Mouse (Mus musculus): ENCODE measurements around the gene Pgpep1l.

Pgpep1l gene

DNA sequence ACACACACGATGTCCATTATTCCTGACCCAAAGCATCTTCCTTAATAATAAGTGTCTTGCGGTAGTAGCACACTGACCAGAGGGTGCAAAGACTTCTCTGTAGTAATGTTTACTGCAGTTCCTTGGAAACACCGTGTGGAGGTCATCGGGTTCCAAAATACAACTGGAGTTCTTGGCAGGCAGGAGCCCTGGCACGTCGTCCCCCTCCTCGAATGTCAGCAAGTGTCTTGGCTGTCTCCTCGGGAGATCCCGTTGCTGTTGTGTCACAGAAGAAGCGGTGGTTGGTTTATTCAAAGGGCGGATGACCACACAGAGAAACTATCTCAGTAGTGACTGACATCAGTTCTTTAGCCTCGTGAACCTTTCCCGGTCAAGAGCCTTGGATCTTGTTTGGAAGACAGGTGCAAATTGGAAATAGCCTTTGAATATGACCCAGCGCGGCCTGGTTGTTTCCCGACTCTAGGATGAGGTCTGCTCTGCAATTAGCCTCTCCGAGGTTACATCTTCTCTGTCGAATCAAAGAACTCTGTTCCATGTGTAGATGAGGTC, 48.4 kb downstream of the Pgpep1l start:
- no peak for DNase-seq (ENCODE audit: low spot score in 2 of 2)

DNA sequence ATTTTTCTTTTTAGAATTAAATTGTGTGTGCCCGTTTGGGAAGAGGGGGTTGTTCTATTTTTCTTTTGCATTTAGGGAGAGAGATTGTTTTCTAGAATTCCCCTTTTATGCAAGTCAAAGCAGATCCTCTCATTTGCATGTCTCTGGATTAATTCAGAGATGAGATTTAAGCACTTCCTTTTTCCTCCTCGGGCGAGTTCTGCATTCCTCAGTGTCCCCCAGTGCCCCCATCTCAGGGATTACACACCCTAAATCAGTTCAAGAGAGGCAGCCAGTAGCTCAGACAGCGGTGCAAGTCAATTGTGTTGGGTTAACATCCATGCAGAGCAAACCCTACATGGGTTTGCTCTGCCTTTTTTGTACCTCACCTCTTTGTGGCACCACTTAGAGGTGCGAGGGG, 50.2 kb downstream of the Pgpep1l start:
- no peak for DNase-seq (ENCODE audit: low spot score in 2 of 2)

DNA sequence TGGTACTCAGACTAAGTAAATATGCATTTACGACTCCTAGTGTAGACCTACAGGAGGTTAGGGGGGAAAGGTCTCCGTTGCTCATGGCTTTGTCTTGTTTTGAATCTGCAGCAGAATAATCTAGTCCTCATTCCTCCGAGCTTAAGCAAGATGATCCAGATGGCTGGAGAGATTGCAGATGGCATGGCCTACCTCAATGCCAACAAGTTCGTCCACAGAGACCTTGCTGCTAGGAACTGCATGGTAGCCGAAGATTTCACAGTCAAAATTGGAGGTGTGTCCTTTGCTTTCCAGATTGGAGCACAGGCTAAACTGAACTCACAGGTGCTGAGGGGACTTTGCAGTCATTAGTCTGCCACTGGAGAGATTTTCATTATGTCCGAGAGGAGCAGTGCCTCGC, 52.1 kb downstream of the Pgpep1l start:
- DNase-seq (ENCODE audit: low spot score in 2 of 2) = no peak

DNA sequence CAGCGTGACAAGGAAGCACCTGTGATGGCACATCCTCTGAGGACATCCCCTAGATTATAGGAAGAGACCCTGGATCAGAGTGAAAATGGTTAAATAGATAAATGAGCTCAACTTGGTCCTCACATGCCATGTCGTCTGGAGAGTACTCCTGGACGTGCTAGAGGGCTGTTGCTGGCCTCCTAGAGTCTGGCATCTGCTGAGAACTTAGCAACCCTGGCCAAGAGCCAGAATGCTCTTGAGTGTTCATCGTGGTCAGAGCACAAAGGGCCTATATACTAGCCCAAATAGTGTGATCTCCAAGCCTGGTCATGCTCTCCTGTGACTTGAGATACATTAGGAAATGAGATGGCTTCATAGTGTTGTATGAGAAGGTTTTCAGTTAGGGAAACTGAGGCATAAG, 53.6 kb downstream of the Pgpep1l start:
- no peak for DNase-seq (ENCODE audit: low spot score in 2 of 2)

DNA sequence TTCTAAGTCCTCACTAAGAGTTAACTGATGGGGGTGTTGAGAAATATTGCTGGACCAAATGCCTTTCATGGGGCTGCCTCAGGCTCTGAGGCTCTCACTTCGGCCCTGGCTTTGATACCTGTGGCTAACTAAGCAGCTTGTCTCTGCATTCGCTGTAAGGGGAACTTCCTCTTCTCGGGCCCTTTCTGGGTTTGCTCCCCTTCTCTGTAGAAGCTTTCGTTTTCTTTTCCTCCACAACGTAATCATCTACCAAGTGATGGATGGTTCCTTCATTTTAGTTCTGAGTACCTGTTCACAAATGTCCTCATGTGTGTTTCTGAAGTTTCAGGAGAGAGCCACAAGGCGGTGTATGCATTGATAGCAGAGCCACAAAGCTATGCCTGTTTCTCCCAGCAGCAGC, 55.0 kb downstream of the Pgpep1l start:
- no peak for DNase-seq (ENCODE audit: low spot score in 2 of 2)

DNA sequence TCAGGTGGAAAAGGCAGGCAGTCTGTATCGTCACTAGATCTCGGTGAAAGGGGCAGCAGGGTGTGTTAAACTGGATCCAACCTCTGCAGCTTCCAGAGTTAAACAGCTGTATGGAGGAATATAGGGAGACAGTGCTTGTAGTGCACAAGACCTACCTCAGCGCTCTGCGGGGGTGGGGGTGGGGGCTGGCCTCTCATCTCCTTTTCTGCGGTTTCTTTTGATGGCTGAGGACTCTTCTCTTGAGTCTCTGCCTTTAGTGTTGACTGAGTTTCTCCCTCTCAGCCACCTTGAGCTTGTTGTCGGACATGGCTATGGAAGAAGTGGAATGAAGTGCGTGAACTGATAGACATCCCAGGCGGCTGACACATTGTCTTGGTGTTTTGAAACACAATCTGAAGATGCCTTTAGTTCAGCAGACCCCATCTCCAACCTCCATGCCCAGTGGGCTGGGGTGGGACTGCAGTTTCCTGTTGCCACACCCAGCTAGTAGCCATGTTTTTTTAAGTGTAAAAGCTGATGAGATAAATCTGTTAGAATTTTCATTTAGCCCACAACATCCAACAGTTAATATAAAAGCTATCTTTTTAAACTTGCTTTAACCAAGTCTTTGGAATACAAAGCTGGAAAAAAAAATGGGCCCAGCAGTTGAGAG, 58.1 kb downstream of the Pgpep1l start:
- no peak for DNase-seq (ENCODE audit: low spot score in 2 of 2)

DNA sequence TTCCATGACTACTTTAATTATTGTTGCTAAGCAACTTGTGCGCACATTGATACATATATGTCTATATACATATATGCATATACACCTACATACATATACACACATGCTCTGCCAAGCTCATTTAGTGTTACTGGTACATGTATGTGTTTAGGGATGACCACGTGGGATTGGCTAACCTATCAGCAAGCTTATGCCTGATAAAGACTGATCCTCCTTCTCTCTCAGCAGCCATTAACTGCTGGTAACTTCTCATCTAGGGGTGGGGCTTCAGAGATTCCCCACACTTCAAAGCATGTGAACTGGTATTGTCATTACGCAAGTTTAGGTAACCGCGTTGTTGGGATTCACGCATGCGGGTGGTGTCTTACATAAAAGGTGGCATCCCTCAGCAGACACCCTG, 64.4 kb downstream of the Pgpep1l start:
- no peak for DNase-seq (ENCODE audit: low spot score in 2 of 2)

DNA sequence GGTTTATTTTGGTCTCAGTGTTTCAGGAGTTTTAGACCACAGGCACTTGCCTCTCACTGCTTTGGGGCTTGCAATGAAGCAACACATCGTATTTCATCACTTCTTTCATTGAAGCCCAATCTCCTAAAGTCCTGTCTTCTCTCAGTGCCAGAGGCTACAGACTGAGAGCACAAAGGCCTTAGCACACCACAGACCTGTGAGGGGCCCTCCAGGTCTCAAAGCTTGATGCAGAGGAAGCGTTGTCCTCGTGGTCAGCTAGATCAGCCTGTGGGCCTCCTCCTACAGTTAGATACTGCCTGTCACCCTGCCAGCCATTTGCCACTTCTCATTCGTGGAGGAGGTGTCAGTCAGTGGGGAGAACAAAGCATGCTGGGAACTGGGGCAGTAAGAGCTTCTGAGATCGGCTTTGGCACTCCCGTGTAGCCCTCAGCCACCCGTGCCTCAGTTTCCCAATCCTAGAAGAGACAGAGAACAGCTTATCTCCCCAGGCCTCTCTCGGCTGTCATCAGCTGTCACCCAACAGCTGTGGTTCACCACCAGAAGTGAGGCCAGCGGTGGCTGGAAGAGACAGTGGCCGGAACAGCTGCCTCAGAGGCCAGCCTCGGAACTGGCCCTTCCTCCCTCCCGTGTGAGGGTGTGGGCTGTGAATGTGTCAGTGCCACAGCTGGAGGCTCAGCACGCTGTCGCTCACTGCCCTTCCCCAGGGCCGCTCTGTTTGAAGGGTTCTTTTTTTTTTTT, 69.9 kb downstream of the Pgpep1l start:
- DNase-seq (ENCODE audit: low spot score in 2 of 2) = no peak

DNA sequence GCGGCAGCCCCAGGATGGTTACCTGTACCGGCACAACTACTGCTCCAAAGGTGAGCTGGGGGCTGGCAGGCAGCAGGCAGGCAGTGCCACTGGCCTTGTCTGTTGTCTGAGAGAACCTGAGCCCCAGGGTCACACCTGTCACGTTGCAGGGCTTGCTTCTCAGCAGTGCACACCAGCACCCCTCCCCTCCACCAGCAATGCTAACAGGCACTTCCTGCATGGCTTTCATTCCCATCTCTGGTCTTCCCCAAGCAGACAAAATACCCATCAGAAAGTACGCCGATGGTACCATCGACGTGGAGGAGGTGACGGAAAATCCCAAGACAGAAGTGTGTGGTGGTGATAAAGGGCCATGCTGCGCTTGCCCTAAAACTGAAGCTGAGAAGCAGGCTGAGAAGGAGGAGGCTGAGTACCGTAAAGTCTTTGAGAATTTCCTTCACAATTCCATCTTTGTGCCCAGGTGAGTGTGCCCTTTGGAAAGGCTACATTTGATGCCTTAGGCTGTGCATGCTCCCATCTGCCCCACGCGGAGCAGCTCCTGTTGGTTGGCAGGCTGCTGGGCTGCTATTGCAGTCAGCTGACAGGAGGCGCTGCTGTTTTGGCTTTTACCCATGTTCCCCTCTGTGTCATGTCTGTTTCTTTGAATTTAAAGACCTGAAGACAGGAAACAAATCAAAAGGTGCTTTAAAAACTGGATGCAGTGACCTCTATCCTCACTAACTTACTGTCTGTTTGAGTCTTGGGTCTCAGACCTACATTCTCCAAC, 74.2 kb downstream of the Pgpep1l start:
- no peak for DNase-seq (ENCODE audit: low spot score in 2 of 2)

DNA sequence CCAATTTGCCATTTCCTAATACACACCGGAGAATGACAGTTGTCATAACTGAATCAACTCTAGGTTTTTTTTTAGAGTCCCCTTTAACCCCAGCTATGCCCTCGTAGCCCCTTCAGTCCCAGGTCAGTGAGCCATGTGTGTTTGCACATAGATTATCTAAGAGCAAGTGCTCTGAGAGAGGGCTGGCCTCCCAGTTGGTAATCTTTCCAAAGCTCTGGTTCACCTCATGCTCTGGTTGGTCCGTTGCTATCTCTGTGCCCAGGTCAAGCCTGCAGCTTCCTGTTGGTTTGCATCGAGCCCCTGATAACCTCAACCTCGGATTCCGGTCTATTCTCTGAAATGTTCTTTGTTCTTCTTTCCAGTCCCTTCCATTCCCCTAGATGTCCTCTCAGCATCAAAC, 74.8 kb downstream of the Pgpep1l start:
- no peak for DNase-seq (ENCODE audit: low spot score in 2 of 2)

Data from frontal cortex, postnatal 10 days (tissue).